Mouse (Mus musculus) erythroid progenitor cell, adult 5-6 weeks (primary cell): ENCODE data around the gene Alg6. TPM values are rescaled to one million over a fixed set of nuclear protein-coding genes. Genes with fewer than 3 reads are reported as not detected.
A peak's percentile ranks its signal among the peaks of the same experiment; 100 is the strongest.

Experiments
- ATAC-seq: replicated peaks from 2 replicates; pipeline ENCODE4 v1.8.0; 2016; ENCODE audit warnings: moderate number of reproducible peaks, mild to moderate bottlenecking, moderate TSS enrichment, inconsistent platforms; ENCODE audit not compliant: poor library complexity, low FRiP score, severe bottlenecking
- total RNA-seq, 2 experiments: library from RNA; stranded (forward) in 1 of 2; stranded (reverse) in 1 of 2; fragments of 150-400 nt in 1 of 2; fragments of 186-747, 209-891 nt in 1 of 2; gene quantifications; 2 replicates each; pipeline versions ENCODE4 v1.2.3 to v1.2.4; 2015 to 2017; ENCODE audit warnings: low replicate concordance in 2 of 2

The Alg6 gene
- 12.6 and 18.0 TPM in 2 replicates for total RNA-seq (2015; ENCODE audit: low replicate concordance)
- 14.2 and 27.9 TPM in 2 replicates for total RNA-seq (2017; ENCODE audit: low replicate concordance)

GRCm38 (mm10) chr4:99714904-99715782 is at the start of gene Alg6:
Gene Alg6, plus strand, starts transcription at chr4:99715664.
- ATAC-seq = peak; percentile 96

GRCm38 (mm10) chr4:99670203-99670851 is 45.1 kb upstream of the Alg6 start:
- no peak for ATAC-seq

GRCm38 (mm10) chr4:99675191-99675590 is 40.3 kb upstream of the Alg6 start:
- no peak for ATAC-seq

GRCm38 (mm10) chr4:99683941-99684340 is 31.5 kb upstream of the Alg6 start:
- ATAC-seq = no peak

- ATAC-seq = no peak
Observed at GRCm38 (mm10) chr4:99686308-99686707, 29.2 kb upstream of the Alg6 start.

- ATAC-seq = no peak
Observed at GRCm38 (mm10) chr4:99712583-99713183, 2.8 kb upstream of the Alg6 start.

GRCm38 (mm10) chr4:99713971-99714370 is 1.5 kb upstream of the Alg6 start:
- no peak for ATAC-seq

GRCm38 (mm10) chr4:99715783-99716416 is 436 bp downstream of the Alg6 start:
- peak; percentile 53 for ATAC-seq

GRCm38 (mm10) chr4:99717905-99718304 is 2.4 kb downstream of the Alg6 start:
- ATAC-seq = no peak

GRCm38 (mm10) chr4:99724331-99724730 is 8.9 kb downstream of the Alg6 start:
- no peak for ATAC-seq

GRCm38 (mm10) chr4:99725914-99726451 is 10.5 kb downstream of the Alg6 start:
- no peak for ATAC-seq

- ATAC-seq = no peak
Observed at GRCm38 (mm10) chr4:99739836-99740235, 24.4 kb downstream of the Alg6 start.

- no peak for ATAC-seq
Observed at GRCm38 (mm10) chr4:99752426-99752825, 37.0 kb downstream of the Alg6 start.

GRCm38 (mm10) chr4:99766303-99766702 is 50.8 kb downstream of the Alg6 start:
- ATAC-seq = no peak

GRCm38 (mm10) chr4:99766753-99767152 is 51.3 kb downstream of the Alg6 start:
- ATAC-seq = no peak

GRCm38 (mm10) chr4:99770555-99770954 is 55.1 kb downstream of the Alg6 start:
- no peak for ATAC-seq

- no peak for ATAC-seq
Observed at GRCm38 (mm10) chr4:99773041-99773440, 57.6 kb downstream of the Alg6 start.

GRCm38 (mm10) chr4:99792365-99792764 is 76.9 kb downstream of the Alg6 start:
- no peak for ATAC-seq
